Mouse (Mus musculus): ENCODE measurements around the gene 4921511M17Rik. TPM values are rescaled to one million over a fixed set of nuclear protein-coding genes. Genes with fewer than 3 reads are reported as not detected.
"Not testable (repeated sequence)": the region's sequence is repeated elsewhere in the genome, so short reads cannot be mapped to it uniquely, and the experiment has no call there.

4921511M17Rik gene
- total RNA-seq (2014; rRNA removed): not detected in 2 replicates
- polyA plus RNA-seq (2015; fragmentation: Nextera tagmentation; extraction: Ambion mirVana): not detected in 2 replicates

- not testable (repeated sequence) for H3K4me3 ChIP-seq (ENCODE audit: low read length); H3K27me3 ChIP-seq (ENCODE audit: insufficient read depth, low read length); H3K4me1 ChIP-seq (ENCODE audit: insufficient read depth, low read length); H3K9me3 ChIP-seq (ENCODE audit: low read length); H3K36me3 ChIP-seq (ENCODE audit: insufficient read depth, low read length); H3K4me2 ChIP-seq (ENCODE audit: low read depth, low read length); H3K27ac ChIP-seq; H3K9ac ChIP-seq (replicated peaks; ENCODE audit: low read length); ATAC-seq; DNase-seq (ENCODE audit: low spot score)
Measured at GRCm38 (mm10) chrX:154033727-154034126, at the start of gene 4921511M17Rik. Gene 4921511M17Rik (minus strand): TSS chrX:154033827.

- DNase-seq (ENCODE audit: low spot score): not testable (repeated sequence)
Measured at GRCm38 (mm10) chrX:154054939-154055338, 21.3 kb upstream of the 4921511M17Rik start, which contains the start of gene Gm10057. Gene Gm10057 (minus strand): TSS chrX:154055039.

GRCm38 (mm10) chrX:154012540-154012939 is 21.1 kb downstream of the 4921511M17Rik start, which contains the start of gene Samt1:
Gene Samt1 (minus strand): TSS chrX:154012640.
- not testable (repeated sequence) for H3K27ac ChIP-seq; H3K9me3 ChIP-seq (ENCODE audit: low read length)

More at GRCm38 (mm10) chrX:154054939-154055338, 21.3 kb upstream of the 4921511M17Rik start, which contains the start of gene Gm10057:
- H3K4me2 ChIP-seq (ENCODE audit: low read depth, low read length); H3K36me3 ChIP-seq (ENCODE audit: insufficient read depth, low read length); ATAC-seq; H3K27ac ChIP-seq; H3K4me3 ChIP-seq (ENCODE audit: low read length); H3K9ac ChIP-seq (replicated peaks; ENCODE audit: low read length); H3K27me3 ChIP-seq (ENCODE audit: insufficient read depth, low read length); H3K4me1 ChIP-seq (ENCODE audit: insufficient read depth, low read length); H3K9me3 ChIP-seq (ENCODE audit: low read length): not testable (repeated sequence)

GRCm38 (mm10) chrX:153976914-153977313 is 56.7 kb downstream of the 4921511M17Rik start:
- not testable (repeated sequence) for H3K27me3 ChIP-seq (ENCODE audit: insufficient read depth, low read length); H3K4me3 ChIP-seq (ENCODE audit: low read length); H3K27ac ChIP-seq; ATAC-seq; H3K36me3 ChIP-seq (ENCODE audit: insufficient read depth, low read length); H3K9ac ChIP-seq (replicated peaks; ENCODE audit: low read length); DNase-seq (ENCODE audit: low spot score); H3K4me1 ChIP-seq (ENCODE audit: insufficient read depth, low read length); H3K9me3 ChIP-seq (ENCODE audit: low read length); H3K4me2 ChIP-seq (ENCODE audit: low read depth, low read length)
- WGBS: no CpG with 5 or more reads among the region's 2 CpGs

More at GRCm38 (mm10) chrX:154012540-154012939, 21.1 kb downstream of the 4921511M17Rik start, which contains the start of gene Samt1:
- not testable (repeated sequence) for H3K4me2 ChIP-seq (ENCODE audit: low read depth, low read length); H3K36me3 ChIP-seq (ENCODE audit: insufficient read depth, low read length); H3K4me3 ChIP-seq (ENCODE audit: low read length); H3K27me3 ChIP-seq (ENCODE audit: insufficient read depth, low read length); ATAC-seq; H3K4me1 ChIP-seq (ENCODE audit: insufficient read depth, low read length); DNase-seq (ENCODE audit: low spot score); H3K9ac ChIP-seq (replicated peaks; ENCODE audit: low read length)

- not testable (repeated sequence) for H3K27me3 ChIP-seq (ENCODE audit: insufficient read depth, low read length); H3K4me2 ChIP-seq (ENCODE audit: low read depth, low read length); H3K9ac ChIP-seq (replicated peaks; ENCODE audit: low read length); H3K4me3 ChIP-seq (ENCODE audit: low read length); H3K27ac ChIP-seq; H3K4me1 ChIP-seq (ENCODE audit: insufficient read depth, low read length); H3K36me3 ChIP-seq (ENCODE audit: insufficient read depth, low read length); DNase-seq (ENCODE audit: low spot score); ATAC-seq; H3K9me3 ChIP-seq (ENCODE audit: low read length)
- 26% methylated on average over 4 of the region's 4 CpGs for WGBS
Measured at GRCm38 (mm10) chrX:153976467-153976866, 57.2 kb downstream of the 4921511M17Rik start.

GRCm38 (mm10) chrX:153974450-153974849 is 59.2 kb downstream of the 4921511M17Rik start:
- Histone ChIP-seq H3K9ac (replicated peaks; ENCODE audit: low read length) (no peak overlapping the region), H3K4me2 (ENCODE audit: low read depth, low read length) (no peak overlapping the region), H3K27me3 (ENCODE audit: insufficient read depth, low read length) (no peaks in the 10 kb centered on the region), H3K9me3 (ENCODE audit: low read length) (no peaks in the 10 kb centered on the region), H3K36me3 (ENCODE audit: insufficient read depth, low read length) (no peaks in the 10 kb centered on the region), H3K4me3 (ENCODE audit: low read length) (no peak overlapping the region), H3K27ac (no peak overlapping the region), H3K4me1 (ENCODE audit: insufficient read depth, low read length) (no peaks in the 10 kb centered on the region)
- peak; percentile 58; the same call in 1 of the 2 replicates for TF ChIP-seq CTCF (IDR thresholded peaks at IDR 0.05; ENCODE audit: low read depth)
- no peak for ATAC-seq
- DNase-seq (ENCODE audit: low spot score): peak; percentile 13
- 19% methylated on average over 2 of the region's 2 CpGs for WGBS

Other genes with a start within 250 kb of the 4921511M17Rik start
- gene Spin2c, start 201.6 kb downstream of the 4921511M17Rik start, total RNA-seq (2014; rRNA removed): 11.3 and 15.2 TPM in 2 replicates
- gene Spin2c, start 201.6 kb downstream of the 4921511M17Rik start, polyA plus RNA-seq (2015; fragmentation: Nextera tagmentation; extraction: Ambion mirVana): 25.6 and 27.1 TPM in 2 replicates
- gene Samt1, start 21.2 kb downstream of the 4921511M17Rik start, total RNA-seq (2014; rRNA removed): not detected in 2 replicates
- gene Samt1, start 21.2 kb downstream of the 4921511M17Rik start, polyA plus RNA-seq (2015; fragmentation: Nextera tagmentation; extraction: Ambion mirVana): not detected in 2 replicates
- not detected in 2 replicates for gene Gm10057, start 21.2 kb upstream of the 4921511M17Rik start, total RNA-seq (2014; rRNA removed)
- gene Gm10057, start 21.2 kb upstream of the 4921511M17Rik start, polyA plus RNA-seq (2015; fragmentation: Nextera tagmentation; extraction: Ambion mirVana): not detected in 2 replicates
- not detected in 2 replicates for gene Gm15140, start 86.9 kb upstream of the 4921511M17Rik start, total RNA-seq (2014; rRNA removed)
- gene Gm15140, start 86.9 kb upstream of the 4921511M17Rik start, polyA plus RNA-seq (2015; fragmentation: Nextera tagmentation; extraction: Ambion mirVana): not detected in 2 replicates